Mouse (Mus musculus): ENCODE data around the gene Tnni2. TPM values are rescaled to one million over a fixed set of nuclear protein-coding genes. Genes with fewer than 3 reads are reported as not detected.

Tnni2 gene
- polyA plus RNA-seq, 2 experiments: 134 to 156 TPM

DNA sequence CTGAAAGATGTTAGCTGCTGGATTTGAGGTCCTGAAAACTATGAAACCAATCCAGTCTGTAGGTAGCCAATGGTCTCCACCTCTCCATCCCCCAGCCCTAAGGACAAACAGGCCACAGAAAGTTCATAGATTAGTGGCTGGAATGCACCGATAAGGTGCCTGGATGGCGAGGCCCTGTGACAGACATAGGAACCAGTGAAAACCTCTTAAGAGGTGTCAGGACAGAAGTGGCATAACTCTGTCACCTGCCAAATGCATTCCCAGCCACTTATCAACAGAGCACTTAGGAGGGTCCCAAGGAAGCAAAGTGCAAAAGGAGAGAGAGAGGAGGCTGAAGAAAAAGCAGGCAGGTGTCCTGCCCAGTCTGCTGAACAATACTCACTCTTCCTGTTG lies 17.7 kb downstream of the Tnni2 start:
- Histone ChIP-seq H3K4me2 (replicated peaks; ENCODE audit: low read depth, low read length, severe bottlenecking) (no peak overlapping the region), H3K4me1 (ENCODE audit: control insufficient read depth, insufficient read depth, low read length) (peaks cover 40% of the 10 kb centered on the region), H3K27ac (replicated peaks; ENCODE audit: low read depth, low read length) (peak overlapping the region; percentile 83), H3K9ac (ENCODE audit: low read depth, low read length, severe bottlenecking) (no peak overlapping the region), H3K36me3 (ENCODE audit: control insufficient read depth, insufficient read depth, low read length) (no peaks in the 10 kb centered on the region), H3K27me3 (ENCODE audit: control insufficient read depth, insufficient read depth, low read length) (no peaks in the 10 kb centered on the region), H3K4me3 (replicated peaks; ENCODE audit: low read length) (no peak overlapping the region), H3K9me3 (ENCODE audit: control insufficient read depth, low read length) (no peaks in the 10 kb centered on the region)
- WGBS: 72% methylated on average over 2 of the region's 2 CpGs
- DNase-seq (ENCODE audit: low spot score) (no peak), ATAC-seq (ENCODE audit: low FRiP score, low read depth) (no peak)
- no peak for TF ChIP-seq POLR2A (IDR thresholded peaks at IDR 0.05; ENCODE audit: borderline replicate concordance, extremely low read depth, insufficient read depth, insufficient read length)

DNA sequence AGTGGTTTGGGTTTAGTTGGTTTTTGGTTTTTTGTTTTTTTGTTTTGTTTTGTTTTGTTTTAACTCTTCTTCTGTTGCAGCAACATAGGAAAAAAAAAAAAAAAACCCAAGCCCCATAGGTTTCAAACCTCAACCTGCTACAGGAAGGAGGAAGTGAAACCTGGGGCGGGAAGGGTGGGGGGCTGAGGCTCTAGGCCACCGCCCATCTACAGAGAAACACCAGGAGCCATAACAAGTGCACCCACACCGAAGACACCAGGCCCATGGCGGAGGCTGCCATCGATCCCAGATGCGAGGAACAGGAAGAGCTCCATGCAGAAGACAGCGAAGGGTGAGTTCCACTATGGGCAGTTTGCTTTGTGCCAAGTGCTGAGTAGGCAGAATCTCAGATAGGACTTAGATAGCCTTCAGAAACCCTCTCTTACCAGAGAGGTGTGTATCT lies 19.0 kb downstream of the Tnni2 start, which contains the start of gene Lsp1:
TSS of gene Lsp1 (plus strand) at position 174 of the 442 bp plus-strand sequence.
- WGBS: 94% methylated on average over 7 of the region's 7 CpGs
- ATAC-seq (ENCODE audit: low FRiP score, low read depth): no peak
- Histone ChIP-seq H3K9ac (ENCODE audit: low read depth, low read length, severe bottlenecking) (no peak within 1 kb of the TSS), H3K9me3 (ENCODE audit: control insufficient read depth, low read length) (no peaks in the 10 kb centered on the region), H3K36me3 (ENCODE audit: control insufficient read depth, insufficient read depth, low read length) (no peaks in the 10 kb centered on the region), H3K4me3 (replicated peaks; ENCODE audit: low read length) (no peak within 1 kb of the TSS), H3K27me3 (ENCODE audit: control insufficient read depth, insufficient read depth, low read length) (no peaks in the 10 kb centered on the region), H3K4me1 (ENCODE audit: control insufficient read depth, insufficient read depth, low read length) (peaks cover 30% of the 10 kb centered on the region), H3K27ac (replicated peaks; ENCODE audit: low read depth, low read length) (peak within 1 kb of the TSS; percentile 28; the same call in 1 of the 2 replicates), H3K4me2 (replicated peaks; ENCODE audit: low read depth, low read length, severe bottlenecking) (no peak within 1 kb of the TSS)
- no peak for TF ChIP-seq POLR2A (IDR thresholded peaks at IDR 0.05; ENCODE audit: borderline replicate concordance, extremely low read depth, insufficient read depth, insufficient read length)
- DNase-seq (ENCODE audit: low spot score): no peak

DNA sequence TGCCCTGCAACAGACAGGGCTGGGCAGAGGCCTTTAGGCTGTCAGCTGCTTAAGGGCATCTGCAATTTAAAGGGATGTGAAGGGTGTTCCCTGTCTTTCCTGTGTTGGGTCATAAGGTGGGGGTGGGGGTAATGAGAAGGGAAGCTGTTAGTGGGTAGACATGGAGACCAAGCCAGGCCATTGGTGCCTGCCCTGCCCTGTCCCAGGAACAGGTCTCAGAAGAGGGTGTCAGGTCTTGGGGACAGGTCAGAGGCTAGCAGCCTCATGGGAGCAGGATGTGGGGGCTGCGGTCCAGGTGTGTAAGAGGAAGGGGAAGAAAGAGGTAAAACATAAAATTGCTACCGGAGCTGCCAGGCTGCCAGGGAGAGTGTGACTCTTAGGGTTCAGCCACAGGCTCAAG lies 19.8 kb downstream of the Tnni2 start:
- H3K4me3 ChIP-seq (replicated peaks; ENCODE audit: low read length): no peak overlapping the region
- no peak for TF ChIP-seq POLR2A (IDR thresholded peaks at IDR 0.05; ENCODE audit: borderline replicate concordance, extremely low read depth, insufficient read depth, insufficient read length)
- H3K4me2 ChIP-seq (replicated peaks; ENCODE audit: low read depth, low read length, severe bottlenecking): no peak overlapping the region
- H3K27me3 ChIP-seq (ENCODE audit: control insufficient read depth, insufficient read depth, low read length): no peaks in the 10 kb centered on the region
- 90% methylated on average over 2 of the region's 2 CpGs for WGBS
- H3K36me3 ChIP-seq (ENCODE audit: control insufficient read depth, insufficient read depth, low read length): no peaks in the 10 kb centered on the region
- no peaks in the 10 kb centered on the region for H3K9me3 ChIP-seq (ENCODE audit: control insufficient read depth, low read length)
- peaks cover 30% of the 10 kb centered on the region for H3K4me1 ChIP-seq (ENCODE audit: control insufficient read depth, insufficient read depth, low read length)
- no peak overlapping the region for H3K27ac ChIP-seq (replicated peaks; ENCODE audit: low read depth, low read length)
- no peak overlapping the region for H3K9ac ChIP-seq (ENCODE audit: low read depth, low read length, severe bottlenecking)
- no peak for ATAC-seq (ENCODE audit: low FRiP score, low read depth)
- no peak for DNase-seq (ENCODE audit: low spot score)

DNA sequence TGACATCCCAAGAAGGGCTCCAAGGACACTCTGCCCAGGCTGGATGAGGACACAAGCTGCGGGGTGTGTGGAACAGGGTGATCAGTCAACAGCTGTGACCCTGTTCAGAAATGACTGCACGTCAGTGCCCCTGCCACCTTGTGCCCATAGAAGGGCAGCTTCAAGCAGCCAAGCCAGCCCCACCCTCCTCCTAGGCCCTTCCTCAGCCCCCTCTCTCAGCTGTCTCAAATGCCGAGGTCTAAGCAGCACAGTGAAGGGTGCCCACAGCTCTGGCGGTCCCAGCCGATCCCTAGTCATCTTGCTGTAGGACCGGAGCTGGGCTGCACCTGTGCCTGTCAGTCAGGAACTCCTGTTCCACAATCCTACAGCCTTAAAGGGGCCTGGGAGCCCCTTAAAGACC lies 20.6 kb downstream of the Tnni2 start:
- Histone ChIP-seq H3K4me1 (ENCODE audit: control insufficient read depth, insufficient read depth, low read length) (peaks cover 24% of the 10 kb centered on the region), H3K4me3 (replicated peaks; ENCODE audit: low read length) (no peak overlapping the region), H3K9ac (ENCODE audit: low read depth, low read length, severe bottlenecking) (no peak overlapping the region), H3K9me3 (ENCODE audit: control insufficient read depth, low read length) (no peaks in the 10 kb centered on the region), H3K4me2 (replicated peaks; ENCODE audit: low read depth, low read length, severe bottlenecking) (no peak overlapping the region), H3K27me3 (ENCODE audit: control insufficient read depth, insufficient read depth, low read length) (no peaks in the 10 kb centered on the region), H3K36me3 (ENCODE audit: control insufficient read depth, insufficient read depth, low read length) (no peaks in the 10 kb centered on the region), H3K27ac (replicated peaks; ENCODE audit: low read depth, low read length) (no peak overlapping the region)
- WGBS: 77% methylated on average over 6 of the region's 6 CpGs
- DNase-seq (ENCODE audit: low spot score) (peak; percentile 35), ATAC-seq (ENCODE audit: low FRiP score, low read depth) (peak; percentile 56)
- no peak for TF ChIP-seq POLR2A (IDR thresholded peaks at IDR 0.05; ENCODE audit: borderline replicate concordance, extremely low read depth, insufficient read depth, insufficient read length)

DNA sequence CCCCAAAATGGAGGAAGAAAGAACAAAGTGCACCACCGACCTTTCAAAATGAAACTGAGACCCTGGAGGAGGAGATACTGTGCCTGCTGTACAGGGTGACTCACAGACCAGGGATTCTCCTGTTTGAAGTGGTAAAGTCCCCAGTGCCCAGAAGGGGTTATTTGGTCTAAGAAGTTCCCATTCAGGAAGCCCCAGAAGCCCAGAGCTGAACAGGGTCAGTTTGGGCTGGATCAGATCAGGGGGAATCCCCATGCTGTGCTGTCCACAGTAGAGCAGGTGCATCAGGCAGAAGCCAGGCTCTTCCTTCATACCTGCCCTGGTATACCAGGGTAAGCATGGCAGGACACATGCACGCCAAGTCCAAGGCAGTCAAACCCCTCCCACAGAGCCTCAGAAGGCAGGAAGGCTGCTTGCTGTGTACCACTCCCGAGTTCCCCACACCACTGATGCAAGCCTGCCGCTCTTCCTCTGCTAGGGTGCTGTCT lies 21.0 kb downstream of the Tnni2 start:
- no peak overlapping the region for H3K27ac ChIP-seq (replicated peaks; ENCODE audit: low read depth, low read length)
- no peak for TF ChIP-seq POLR2A (IDR thresholded peaks at IDR 0.05; ENCODE audit: borderline replicate concordance, extremely low read depth, insufficient read depth, insufficient read length)
- peaks cover 19% of the 10 kb centered on the region for H3K4me1 ChIP-seq (ENCODE audit: control insufficient read depth, insufficient read depth, low read length)
- H3K27me3 ChIP-seq (ENCODE audit: control insufficient read depth, insufficient read depth, low read length): no peaks in the 10 kb centered on the region
- H3K9me3 ChIP-seq (ENCODE audit: control insufficient read depth, low read length): no peaks in the 10 kb centered on the region
- DNase-seq (ENCODE audit: low spot score): no peak
- ATAC-seq (ENCODE audit: low FRiP score, low read depth): no peak
- WGBS: 65% methylated on average over 4 of the region's 4 CpGs
- no peak overlapping the region for H3K4me3 ChIP-seq (replicated peaks; ENCODE audit: low read length)
- H3K9ac ChIP-seq (ENCODE audit: low read depth, low read length, severe bottlenecking): no peak overlapping the region
- H3K36me3 ChIP-seq (ENCODE audit: control insufficient read depth, insufficient read depth, low read length): no peaks in the 10 kb centered on the region
- H3K4me2 ChIP-seq (replicated peaks; ENCODE audit: low read depth, low read length, severe bottlenecking): no peak overlapping the region
